Mouse (Mus musculus) cerebellum, postnatal 10 days (tissue): ENCODE measurements around the gene Gstt2.
"Not testable (repeated sequence)": the region's sequence is repeated elsewhere in the genome, so short reads cannot be mapped to it uniquely, and the experiment has no call there.

Experiments
- DNase-seq, 2 experiments: peaks; one replicate each; pipeline ENCODE4 v3.0.0; 2021; ENCODE audit warnings: mixed read lengths in 2 of 2

Gene Gstt2

GRCm38 (mm10) chr10:75855416-75855981 lies 18.3 kb upstream of the Gstt2 start:
- DNase-seq = no peak

DNA sequence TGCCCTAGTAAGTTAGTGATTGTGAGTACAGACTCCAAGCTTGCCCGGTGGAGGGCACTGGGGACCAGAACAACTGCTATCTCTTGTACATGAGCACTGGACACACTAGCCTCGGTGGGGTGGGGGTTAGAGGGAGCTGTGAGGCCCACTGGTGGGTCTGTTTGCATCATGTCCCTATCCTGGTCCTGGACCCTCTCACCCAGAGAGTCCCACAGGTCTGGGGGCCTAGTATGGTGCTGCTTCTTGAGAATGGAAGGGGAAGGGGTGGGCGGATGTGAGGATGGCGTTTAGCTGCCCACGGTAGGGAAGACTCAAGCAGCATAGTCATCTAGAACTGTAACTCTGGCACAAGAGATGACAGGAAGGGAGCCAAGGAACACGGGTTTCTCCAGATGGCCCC lies 17.6 kb upstream of the Gstt2 start:
- peak in 1 of 2 experiments; percentile 38 for DNase-seq

DNA sequence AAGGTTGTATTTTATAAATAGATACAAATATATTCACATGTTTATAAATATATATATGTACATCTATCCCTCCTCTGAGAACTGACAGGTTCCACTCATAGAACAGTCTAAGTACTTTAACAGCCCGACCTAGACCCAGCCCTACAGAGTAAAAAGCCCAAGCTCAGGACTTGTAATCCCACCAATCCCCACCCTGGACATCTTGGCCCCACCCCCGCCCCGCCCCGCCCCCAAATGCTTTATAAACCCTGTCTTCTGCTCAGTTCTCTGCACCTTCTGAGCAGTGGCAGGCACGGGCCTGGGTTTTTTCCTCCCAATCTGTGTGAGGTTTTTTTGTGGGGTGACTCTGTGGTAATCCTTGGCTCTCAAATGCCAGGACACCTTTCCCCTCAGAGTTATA lies 16.9 kb upstream of the Gstt2 start:
- no peak for DNase-seq

DNA sequence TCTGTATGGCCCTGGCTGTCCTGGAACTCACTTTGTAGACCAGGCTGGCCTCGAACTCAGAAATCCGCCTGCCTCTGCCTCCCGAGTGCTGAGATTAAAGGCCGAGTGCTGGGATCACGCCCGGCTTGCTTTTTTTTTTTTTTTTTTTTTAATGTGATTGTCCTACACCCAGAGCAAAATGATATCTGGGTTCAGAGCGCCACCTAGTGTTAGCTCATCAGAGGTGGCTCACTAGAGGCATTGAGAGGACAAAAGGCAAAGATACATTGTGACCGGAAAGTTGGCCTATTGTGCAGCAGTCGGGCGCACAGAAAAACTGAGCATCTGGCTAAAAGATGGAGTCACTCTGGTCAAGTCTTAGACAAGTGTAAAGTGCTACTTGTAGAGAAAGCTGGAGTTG lies 16.2 kb upstream of the Gstt2 start:
- peak; percentile 93 to 96 for DNase-seq

DNA sequence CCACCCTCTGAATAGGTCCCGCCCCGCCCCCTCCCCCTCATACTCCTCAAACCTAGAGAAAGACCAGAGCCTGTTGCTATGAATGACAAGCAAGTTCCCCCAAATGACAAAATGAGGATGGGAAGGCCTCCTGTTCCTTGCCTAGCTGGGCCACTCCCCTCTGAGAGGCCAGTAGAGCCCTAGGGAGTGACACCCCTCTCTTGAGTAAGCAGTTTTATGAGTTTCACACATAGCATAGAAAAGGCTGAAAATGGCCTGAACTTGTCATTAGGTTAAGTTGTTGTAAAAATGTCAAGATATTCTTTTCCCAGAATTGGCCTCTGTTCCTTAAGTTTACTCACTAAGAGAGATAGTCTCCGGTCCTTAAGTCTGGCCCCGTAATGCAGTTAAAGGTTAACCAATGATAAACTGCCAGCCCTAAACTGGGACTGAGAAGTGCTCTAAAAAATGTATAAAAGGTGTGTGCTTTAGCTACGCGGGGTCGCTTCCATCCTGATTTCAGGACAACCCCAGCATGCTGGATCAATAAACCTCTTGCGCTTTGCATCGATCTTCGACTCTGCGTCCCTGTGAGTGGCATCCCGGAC lies 15.4 kb upstream of the Gstt2 start:
- DNase-seq = no peak

DNA sequence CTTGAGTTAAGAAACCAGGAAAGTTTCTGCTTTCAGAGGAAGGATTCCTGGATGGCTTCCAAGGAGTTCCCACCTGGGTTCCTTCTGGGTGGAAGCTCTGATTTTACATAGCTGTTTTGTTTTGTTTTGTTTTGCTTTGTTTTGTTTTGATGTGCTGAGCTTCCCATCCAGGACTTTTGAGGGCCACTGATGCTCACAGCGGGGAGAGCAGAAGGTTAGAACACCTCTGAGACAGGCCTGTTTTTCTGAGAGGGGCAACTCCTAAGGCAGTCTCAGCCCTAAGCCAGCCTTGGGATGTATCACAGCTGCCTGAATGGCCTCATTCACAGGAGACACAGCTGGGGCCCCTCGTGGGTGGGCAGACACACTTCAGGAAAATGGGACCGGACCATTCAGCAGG lies 14.5 kb upstream of the Gstt2 start:
- no peak for DNase-seq

DNA sequence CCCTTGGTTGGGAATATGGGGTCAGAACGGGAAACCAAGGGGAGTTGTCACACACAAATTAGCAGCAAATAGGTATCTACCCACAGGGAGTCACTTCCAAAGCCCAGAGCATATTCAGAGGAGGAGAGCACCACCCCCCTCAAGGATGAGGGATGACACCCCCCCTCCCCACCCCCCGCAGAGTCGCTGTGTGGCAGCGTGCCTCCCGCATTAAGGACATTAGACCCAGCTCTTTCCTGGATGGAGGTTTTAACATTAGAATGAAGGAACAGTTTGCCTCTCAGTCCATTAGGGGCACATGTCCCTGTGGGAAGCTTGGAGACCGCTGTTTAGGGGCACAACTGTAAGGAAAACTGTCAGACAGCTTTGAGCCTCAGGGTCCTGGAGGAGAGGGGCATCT lies 13.9 kb upstream of the Gstt2 start:
- no peak for DNase-seq

DNA sequence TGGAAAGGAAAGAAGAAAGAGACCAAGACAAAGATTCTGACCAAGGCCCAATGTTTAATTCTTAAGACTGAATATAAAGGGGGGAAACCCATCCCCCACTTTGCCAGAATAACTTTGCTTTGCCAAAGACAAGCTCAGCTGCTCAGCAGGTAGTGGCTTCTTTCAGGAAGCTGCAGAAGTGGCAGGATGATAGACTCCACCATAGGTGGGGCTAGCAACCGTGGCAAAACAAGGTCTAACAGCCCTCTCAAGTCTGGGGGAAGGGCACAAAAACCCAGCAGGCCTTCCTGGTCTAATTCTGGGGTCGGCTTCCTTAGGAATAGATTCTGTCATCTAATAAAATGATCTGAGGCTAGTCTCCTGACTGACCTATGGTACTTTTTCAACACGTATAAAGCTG lies 11.2 kb upstream of the Gstt2 start:
- DNase-seq = no peak

GRCm38 (mm10) chr10:75845306-75845930 lies 8.2 kb upstream of the Gstt2 start:
- DNase-seq = no peak

DNA sequence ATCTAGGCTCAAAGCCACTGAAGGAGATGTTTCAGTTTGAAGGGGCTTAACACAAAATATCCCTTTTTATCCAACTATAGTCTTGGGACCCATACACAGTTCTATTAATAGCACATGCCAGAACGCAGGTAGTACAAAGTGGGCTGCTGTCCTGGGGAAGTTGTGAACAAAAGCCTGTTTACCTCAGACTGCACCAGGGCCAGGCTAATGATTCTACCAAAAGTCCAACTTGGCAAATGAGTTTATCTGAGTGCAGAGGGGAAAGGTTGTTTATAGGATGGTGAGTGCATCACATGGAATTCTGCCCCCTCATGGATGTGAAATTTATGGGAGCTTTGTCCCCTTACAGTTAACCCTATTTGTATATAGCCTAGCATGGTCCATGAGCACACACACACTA lies 7.6 kb upstream of the Gstt2 start:
- no peak for DNase-seq

GRCm38 (mm10) chr10:75843898-75844297 lies 6.7 kb upstream of the Gstt2 start:
- not testable (repeated sequence) for DNase-seq

GRCm38 (mm10) chr10:75839092-75839491 lies 1.9 kb upstream of the Gstt2 start:
- no peak for DNase-seq

GRCm38 (mm10) chr10:75835761-75836531 lies 1.3 kb downstream of the Gstt2 start:
- DNase-seq = no peak

- DNase-seq = peak; percentile 48 to 52
Measured at GRCm38 (mm10) chr10:75835307-75835706, 1.9 kb downstream of the Gstt2 start.

GRCm38 (mm10) chr10:75834721-75835120 lies 2.5 kb downstream of the Gstt2 start:
- no peak for DNase-seq

DNA sequence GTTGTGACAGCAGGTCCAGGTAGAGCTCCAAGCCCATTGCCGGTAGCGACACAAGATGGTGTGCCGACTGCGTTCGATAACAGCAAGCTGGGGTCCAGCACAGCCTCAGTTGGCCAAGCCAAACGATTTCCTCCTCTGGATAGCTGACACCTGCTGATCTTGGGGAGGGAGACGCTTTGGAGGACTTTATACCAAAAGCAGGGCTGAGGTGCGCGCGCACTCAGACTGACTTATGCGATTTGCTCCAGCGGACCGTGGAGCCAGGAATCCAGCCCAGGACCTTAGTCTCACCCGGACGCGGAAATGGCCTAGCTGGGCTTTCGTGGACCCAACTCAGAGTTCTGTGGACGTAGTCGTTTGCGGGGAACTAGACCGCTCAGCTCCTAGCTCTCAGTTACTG lies 3.0 kb downstream of the Gstt2 start:
- peak; percentile 79 to 80 for DNase-seq

- DNase-seq = peak in 1 of 2 experiments; percentile 30
Measured at GRCm38 (mm10) chr10:75833456-75834080, 3.7 kb downstream of the Gstt2 start.

DNA sequence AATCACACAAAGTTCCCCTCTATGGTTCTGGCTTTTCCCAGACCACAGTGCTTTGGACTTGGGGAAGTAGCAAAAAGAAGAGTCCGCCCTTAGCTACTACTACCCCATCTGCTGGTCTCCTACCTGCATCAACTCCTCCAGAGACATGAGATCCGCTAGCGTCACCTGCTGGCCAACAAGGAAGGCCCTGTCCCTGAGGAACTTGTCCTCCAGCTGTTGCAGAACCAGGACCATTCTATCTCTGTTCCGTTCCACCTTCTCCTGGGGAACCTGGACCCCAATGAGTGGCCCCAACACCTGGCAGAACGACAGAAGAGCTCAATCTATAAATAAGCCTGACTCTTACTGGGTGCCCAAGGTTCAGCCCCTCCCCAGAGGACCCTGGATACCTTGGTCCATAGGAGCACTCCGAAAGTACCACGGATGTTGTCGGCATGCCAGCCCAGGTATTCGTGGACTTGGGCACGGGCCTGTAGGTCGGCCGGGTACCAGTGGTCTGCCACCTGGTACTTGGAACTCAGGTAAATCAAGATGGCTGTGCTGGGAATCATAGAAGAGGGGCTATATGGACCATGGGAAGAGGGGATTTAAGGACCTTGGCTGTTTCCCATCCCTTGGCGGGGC lies 4.8 kb downstream of the Gstt2 start:
- DNase-seq = peak; percentile 50 to 51

- DNase-seq = no peak
Measured at GRCm38 (mm10) chr10:75830275-75830670, 7.0 kb downstream of the Gstt2 start.

GRCm38 (mm10) chr10:75829529-75830274 lies 7.5 kb downstream of the Gstt2 start:
- no peak for DNase-seq

GRCm38 (mm10) chr10:75828500-75828931 lies 8.7 kb downstream of the Gstt2 start:
- DNase-seq = peak; percentile 91 to 95
